Mouse (Mus musculus): ENCODE measurements around the gene Nxpe5.
"Not testable (repeated sequence)": the region's sequence is repeated elsewhere in the genome, so short reads cannot be mapped to it uniquely, and the experiment has no call there.

Gene Nxpe5

GRCm38 (mm10) chr5:138225700-138226099, at the start of gene Nxpe5:
TSS of gene Nxpe5 (plus strand) at chr5:138225898.
- no peak for DNase-seq

GRCm38 (mm10) chr5:138186950-138187638, 38.6 kb upstream of the Nxpe5 start, which contains the start of the genes Taf6 and Cnpy4:
TSS of gene Taf6 (minus strand) at chr5:138187451.
TSS of gene Cnpy4 (plus strand) at chr5:138187485.
- DNase-seq = peak; percentile 78

GRCm38 (mm10) chr5:138187661-138188306, 37.9 kb upstream of the Nxpe5 start:
- DNase-seq = peak; percentile 75

GRCm38 (mm10) chr5:138193771-138194727, 31.6 kb upstream of the Nxpe5 start, which contains the start of gene Mblac1:
TSS of gene Mblac1 (plus strand) at chr5:138194314.
- DNase-seq = peak; percentile 86

GRCm38 (mm10) chr5:138194755-138195345, 30.8 kb upstream of the Nxpe5 start:
- no peak for DNase-seq

GRCm38 (mm10) chr5:138195463-138195862, 30.2 kb upstream of the Nxpe5 start:
- DNase-seq = no peak

GRCm38 (mm10) chr5:138199576-138199975, 26.1 kb upstream of the Nxpe5 start:
- DNase-seq = no peak

GRCm38 (mm10) chr5:138202086-138202485, 23.6 kb upstream of the Nxpe5 start:
- no peak for DNase-seq

- DNase-seq = no peak
Observed at GRCm38 (mm10) chr5:138207253-138207652, 18.4 kb upstream of the Nxpe5 start.

GRCm38 (mm10) chr5:138207873-138208272, 17.8 kb upstream of the Nxpe5 start:
- no peak for DNase-seq

GRCm38 (mm10) chr5:138216632-138217031, 9.1 kb upstream of the Nxpe5 start:
- DNase-seq = not testable (repeated sequence)

- DNase-seq = no peak
Observed at GRCm38 (mm10) chr5:138219864-138220263, 5.8 kb upstream of the Nxpe5 start.

GRCm38 (mm10) chr5:138222111-138222510, 3.6 kb upstream of the Nxpe5 start:
- DNase-seq = peak; percentile 84

- no peak for DNase-seq
Observed at GRCm38 (mm10) chr5:138223287-138223686, 2.4 kb upstream of the Nxpe5 start.

- DNase-seq = no peak
Observed at GRCm38 (mm10) chr5:138226491-138226890, 793 bp downstream of the Nxpe5 start.

GRCm38 (mm10) chr5:138227367-138227766, 1.7 kb downstream of the Nxpe5 start:
- no peak for DNase-seq

GRCm38 (mm10) chr5:138228026-138228425, 2.3 kb downstream of the Nxpe5 start:
- no peak for DNase-seq

- no peak for DNase-seq
Observed at GRCm38 (mm10) chr5:138229511-138229910, 3.8 kb downstream of the Nxpe5 start.

- no peak for DNase-seq
Observed at GRCm38 (mm10) chr5:138233778-138234177, 8.1 kb downstream of the Nxpe5 start.

GRCm38 (mm10) chr5:138234224-138234623, 8.5 kb downstream of the Nxpe5 start:
- no peak for DNase-seq

GRCm38 (mm10) chr5:138241511-138241910, 15.8 kb downstream of the Nxpe5 start:
- no peak for DNase-seq

GRCm38 (mm10) chr5:138251144-138251543, 25.4 kb downstream of the Nxpe5 start:
- no peak for DNase-seq

GRCm38 (mm10) chr5:138253061-138253460, 27.4 kb downstream of the Nxpe5 start:
- DNase-seq = no peak

Measured in kidney, adult 11 months (tissue).